Mouse (Mus musculus) brain, adult 2 months (tissue): ENCODE measurements around the gene Evx1.
A peak's percentile ranks its signal among the peaks of the same experiment; 100 is the strongest.

Source experiments
- DNase-seq: peaks from one replicate; pipeline ENCODE4 v3.0.0; 2011; ENCODE audit warnings: low read depth, low spot score

Gene Evx1

DNA sequence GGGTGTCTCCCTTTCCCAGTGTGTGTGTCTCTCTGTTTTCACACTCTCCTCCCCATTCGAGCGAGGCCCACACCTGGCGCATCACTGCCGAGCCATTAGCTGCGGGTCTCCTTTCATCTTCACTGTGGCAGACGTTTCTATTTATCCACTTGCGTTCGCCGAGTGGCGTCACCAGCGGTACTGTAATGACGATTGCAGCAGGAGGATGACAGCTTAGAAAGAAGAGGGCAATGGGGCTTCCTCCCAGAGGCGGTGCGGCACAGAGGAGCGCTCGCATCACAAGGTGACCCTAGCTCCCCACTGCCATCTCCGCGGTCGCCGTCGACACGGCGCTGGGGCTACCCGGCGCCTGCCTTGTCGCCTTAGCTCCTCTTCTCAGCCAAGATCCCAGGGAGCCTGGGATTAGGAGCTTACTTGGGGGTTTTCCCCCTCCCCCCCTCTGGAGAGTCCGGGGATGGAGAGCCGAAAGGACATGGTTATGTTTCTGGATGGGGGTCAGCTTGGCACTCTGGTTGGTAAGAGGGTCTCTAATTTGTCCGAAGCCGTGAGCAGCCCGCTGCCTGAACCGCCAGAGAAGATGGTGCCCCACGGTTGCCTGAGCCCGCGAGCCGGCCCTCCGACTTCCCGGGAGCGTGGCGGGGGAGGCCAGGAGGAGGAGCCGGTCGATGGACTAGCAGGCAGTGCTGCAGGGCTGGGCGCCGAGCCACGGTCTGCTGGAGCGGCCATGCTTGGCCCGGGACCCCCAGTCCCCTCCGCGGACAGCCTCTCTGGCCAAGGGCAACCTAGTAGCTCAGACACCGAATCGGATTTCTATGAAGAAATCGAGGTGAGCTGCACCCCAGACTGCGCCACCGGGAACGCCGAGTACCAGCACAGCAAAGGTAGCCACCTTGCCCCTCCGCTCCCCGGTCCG is at the start of gene Evx1:
TSS of gene Evx1 (plus strand) at position 108 of the 913 bp plus-strand sequence.
- no peak for DNase-seq

DNA sequence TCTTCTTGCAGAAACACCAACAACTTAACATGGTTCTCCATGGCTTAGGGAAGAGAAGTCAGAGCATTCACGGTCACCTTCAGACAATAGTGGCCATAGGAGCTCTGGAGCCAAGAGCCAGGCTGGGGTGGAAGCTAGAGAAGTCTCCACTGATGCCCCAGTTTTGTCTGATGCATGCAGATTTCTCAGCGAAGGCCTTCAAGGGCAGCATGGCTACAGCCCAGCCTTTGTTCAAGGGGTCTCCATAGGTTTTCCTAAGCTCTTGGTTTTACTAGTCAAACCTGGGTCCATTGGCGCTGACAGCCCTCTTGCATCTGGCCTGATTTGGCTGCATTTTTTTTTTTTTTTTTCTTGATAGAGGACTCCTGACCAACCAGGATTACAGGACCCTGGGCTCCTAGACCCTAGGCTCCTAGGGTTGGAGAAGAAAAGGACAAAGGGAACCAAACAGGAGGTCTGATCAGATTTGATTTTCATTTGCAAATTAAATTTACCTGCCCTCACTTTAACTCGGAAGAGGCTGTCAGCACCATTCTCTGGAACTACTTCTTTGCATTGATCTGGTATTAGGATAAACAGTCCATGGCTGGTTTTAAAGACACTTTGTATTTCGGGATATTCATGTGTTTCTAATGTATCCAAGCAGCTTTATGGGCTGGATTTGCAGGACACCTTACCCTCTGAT is 49.0 kb upstream of the Evx1 start:
- DNase-seq = no peak

DNA sequence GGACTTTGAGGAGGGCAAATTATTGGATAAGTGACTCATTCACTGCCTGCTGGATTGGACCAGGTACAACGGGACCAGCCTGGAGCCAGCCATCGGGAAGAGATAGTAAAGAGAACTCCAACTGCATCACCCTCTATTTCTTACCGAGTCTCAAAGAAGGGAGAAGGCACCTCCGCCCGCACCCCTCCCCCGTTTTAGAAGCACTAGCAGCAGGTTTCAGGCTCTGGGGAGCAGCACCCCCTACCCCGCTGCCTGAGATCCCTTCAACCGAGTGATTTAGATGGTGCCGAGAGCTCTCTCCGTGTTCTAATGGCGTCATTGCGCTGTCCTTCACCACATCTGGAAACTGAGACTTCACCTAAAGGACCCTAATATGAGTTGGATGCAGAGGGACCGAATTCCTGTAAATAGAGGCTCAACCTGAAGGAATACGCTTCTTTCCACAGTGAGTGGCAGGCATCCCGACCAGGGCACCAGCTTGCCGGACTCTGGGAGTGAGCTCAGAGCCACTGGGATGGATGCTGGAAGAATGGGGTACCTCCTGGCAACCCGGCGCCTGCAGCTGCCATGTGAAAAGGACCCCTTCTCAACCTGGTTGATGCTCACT is 47.9 kb upstream of the Evx1 start:
- DNase-seq = no peak

DNA sequence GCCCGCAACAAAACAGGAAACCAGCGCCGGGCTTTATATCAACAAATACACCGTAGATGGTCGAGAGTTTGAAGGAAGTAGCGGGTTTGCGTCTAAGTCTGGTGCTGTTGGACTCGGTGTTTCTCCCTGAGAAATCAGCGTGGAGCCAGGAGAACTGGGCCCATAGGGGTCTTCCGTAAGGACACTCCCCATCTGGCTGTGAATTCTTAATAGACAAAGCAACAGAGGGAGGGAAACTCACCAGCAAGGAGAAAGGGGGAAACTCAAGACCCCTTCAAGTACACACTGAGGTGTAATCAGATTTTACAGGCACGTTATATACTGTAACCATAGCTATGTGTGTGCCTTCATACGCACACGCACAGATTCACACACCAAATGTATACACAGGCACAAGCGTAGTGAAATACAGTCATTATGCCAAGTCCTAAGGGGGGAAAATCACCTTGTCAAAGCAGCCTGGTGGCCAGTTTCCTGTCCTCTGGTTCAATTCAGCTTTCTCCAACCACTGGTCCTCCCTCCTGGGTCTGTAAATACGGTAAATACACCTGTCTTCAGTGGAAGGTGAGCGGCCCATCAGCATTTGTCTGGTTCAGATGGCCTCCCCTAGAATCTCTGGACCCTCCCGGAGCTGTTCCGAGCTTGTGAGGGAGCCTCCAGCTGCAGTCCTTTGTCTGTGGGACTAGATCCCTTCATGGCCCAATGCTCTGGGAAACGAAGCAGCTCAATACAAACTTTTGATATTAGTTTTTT is 47.2 kb upstream of the Evx1 start:
- DNase-seq = no peak

DNA sequence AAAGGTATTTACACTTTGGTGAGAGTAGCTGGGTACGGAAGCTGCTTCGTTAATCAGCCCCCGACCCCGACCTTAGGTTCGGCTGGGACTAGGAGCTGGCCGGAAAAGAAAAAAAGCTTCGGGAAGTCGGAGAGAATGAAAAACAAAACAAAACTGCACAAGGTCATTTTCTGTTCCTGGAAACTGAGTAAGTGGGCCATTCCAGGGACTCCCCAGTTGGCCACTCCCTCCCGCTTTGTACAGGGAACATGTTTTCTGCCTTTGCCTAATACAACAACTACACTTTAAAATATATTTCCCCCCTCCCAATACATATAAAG is 46.7 kb upstream of the Evx1 start:
- no peak for DNase-seq

DNA sequence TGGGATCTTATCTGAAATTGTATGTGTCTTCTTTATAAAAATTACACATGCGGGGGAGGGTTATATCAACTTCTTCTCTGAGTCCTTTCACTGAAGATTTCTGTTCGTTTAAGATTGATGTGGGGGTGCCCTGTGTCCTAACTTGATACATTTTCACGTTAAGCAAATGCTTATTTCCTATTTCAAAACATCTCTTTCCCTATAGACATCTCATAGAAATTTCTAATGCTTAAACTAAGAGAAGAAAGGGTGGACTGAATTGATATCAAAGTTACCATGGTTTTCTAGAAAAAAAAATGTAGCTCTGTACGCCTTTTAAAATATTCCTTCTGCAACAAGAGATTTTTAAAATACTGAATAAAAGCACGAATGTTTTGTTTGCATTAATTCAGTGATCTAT is 46.1 kb upstream of the Evx1 start:
- DNase-seq = no peak

DNA sequence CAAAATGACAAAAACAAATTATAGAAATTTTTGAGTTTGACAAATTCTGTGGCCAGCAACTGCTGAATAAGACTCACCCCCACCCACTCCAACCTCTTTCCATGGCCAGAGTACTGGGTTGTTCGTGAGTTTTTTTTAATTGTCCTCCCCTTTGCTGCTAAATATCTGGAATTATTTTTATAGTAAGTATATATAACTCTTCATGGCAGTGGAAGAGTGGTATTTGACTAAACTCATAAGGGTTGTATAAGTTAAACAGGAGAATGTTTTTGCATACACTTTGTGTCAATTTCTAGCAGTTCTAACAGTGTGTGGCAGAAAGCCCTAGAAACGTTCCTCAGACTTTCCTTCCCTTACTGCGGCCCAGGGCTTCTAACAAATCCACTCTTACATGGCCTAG is 45.6 kb upstream of the Evx1 start:
- no peak for DNase-seq

DNA sequence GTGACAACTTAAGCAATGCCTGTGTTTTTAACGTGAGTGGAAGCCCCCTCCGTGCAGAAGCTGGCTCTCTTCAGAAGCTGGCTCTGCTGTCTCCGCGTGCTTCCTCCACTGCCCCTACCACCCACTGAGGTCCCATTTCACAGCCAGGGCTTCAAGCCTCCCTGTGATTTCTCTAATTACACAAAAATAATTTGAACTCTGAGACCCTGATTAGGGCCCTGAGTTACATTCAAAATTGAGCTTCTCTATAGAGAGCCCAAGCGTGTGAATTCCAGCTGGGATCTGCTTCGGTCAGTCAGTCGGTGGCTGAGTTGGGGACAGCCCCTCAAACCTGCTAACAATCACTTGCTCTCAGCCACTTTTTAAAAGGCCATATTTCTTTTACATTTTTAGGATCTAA is 45.0 kb upstream of the Evx1 start:
- no peak for DNase-seq

DNA sequence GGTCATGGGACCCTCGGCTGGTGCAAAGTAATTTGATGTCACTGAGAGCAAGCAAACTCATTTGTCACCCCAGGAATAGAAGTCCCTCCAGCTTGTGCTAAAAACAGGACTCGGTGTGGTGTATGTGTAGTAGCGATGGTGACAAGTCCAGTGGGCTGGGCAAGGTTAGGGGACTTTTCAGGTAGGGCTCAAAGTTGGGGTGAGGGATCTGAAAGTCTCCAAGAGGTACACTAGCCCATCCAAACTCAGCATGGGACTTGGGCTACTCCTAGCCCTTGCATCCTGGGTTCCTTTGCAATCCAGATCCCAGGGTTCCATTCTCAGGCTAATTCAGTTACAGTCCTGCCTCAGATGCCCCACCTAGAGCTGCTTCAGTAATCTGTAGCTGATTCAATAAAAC is 44.5 kb upstream of the Evx1 start:
- DNase-seq = no peak

DNA sequence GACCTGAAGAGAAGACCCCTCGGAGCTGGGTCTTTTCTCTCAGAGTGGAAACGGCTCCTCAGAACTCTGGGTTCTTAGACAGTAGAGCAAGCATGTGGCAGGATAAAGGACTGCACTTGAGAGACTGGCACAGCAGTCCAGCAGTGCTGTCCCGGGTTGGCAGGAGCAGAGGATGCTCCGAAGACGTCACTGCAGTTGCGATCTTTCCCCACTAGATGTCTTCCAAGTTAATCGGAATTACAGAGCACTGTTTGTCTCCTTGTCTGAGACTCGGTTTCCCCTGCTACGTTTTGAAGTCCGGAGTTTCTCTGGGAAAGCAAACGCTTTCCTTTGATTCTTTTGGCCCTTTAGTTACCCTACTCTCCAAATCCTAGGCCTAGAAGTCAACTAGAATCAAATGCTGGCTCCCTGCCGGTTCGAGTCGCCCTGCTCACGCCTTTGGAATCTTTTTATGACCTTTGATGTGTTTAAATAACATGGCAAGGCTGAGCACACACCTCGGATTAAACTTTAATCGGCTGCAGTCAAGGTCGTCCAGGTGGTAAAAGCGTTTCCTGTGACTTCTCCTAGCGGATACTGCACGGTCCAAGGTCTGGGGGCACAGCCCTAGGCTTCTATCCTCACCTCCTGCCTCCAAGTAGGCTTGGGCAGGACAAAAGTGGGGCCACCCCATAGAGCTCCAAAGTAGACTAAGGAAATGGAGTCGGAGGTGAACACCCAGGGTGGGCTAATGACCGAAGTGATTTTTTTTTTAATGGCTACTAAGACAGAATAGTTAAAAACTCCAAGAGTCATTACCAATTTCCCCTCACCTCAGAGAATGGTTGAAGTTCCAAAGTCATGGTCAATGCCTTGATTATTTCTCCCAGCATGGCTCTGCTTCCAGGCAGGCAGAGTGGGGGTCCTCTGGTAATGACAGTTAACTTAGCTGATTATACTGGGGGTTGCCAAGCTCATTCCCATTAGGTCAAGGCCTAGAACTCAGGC is 42.5 kb upstream of the Evx1 start:
- DNase-seq = peak; percentile 73

DNA sequence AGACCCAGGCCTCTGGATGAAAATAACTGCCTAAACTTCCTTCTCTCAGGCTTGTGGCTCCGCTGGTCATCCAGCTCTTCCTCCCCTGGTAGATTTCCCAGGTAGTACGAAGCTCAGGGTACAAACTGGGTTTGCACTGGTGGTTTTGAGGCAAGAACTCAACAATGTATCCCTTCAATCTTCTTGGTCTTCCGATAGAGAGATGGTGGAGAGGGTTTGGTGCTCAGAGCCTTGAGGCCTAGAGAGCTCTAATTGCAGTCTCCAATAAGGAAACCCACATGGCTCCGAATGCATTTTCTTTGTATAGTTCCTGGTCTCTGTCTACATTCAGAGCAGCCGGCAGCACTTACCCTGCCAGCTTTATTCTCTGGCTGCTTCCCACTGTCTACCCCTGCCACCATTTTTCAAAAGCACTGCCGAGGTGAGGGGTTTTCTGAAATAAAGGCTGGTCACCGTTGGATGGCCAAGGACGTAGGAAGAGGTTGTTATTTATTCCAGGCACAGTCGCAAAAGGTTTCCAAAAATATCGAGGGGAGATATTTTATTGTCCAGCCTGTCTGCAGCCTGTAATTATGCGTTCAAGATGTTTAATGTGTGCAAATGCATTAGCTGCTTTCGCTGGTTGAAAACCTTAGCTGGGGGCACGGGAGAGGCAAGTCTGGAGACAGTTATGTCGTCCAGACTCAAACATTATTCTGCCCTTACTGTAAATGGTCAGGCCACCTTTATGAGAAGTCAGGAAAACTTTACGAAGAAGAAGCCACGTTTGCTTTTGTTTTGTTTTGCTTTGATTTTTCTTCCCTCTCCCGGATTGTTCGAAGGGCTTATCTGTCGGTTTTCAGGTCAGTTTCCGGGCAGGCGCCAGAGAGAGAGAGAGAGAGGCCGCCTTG is 40.3 kb upstream of the Evx1 start:
- DNase-seq = no peak

DNA sequence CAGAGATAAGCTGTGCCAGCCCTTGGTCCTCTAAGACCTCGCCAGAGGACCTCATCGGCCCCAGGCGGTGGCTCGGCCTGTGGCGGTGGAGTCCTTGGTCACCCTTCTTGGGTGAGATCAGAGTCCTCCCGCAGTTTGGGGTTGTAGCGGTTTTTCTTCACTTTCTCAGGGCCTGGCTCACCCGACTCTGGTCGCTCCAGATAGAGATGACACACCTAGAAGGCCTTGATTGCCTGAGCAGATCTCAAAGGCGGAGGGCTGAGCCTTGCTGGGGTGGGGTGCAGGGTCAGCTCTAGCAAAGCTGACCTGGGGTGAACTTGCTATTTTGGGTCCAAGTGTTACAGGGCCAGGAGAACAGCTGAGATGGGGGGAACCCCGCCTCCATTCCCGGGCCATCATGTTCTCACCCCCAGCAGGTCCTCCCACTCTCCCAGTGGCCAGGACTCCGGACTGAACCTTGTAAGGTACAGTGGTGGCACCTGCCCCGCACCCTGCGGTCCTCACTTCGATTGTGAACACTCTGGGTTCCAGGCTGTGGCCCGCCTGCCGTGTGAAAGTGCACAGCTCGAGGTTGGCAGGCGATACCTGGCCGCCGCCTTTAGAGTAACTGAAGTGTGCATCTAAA is 39.5 kb upstream of the Evx1 start:
- DNase-seq = no peak

DNA sequence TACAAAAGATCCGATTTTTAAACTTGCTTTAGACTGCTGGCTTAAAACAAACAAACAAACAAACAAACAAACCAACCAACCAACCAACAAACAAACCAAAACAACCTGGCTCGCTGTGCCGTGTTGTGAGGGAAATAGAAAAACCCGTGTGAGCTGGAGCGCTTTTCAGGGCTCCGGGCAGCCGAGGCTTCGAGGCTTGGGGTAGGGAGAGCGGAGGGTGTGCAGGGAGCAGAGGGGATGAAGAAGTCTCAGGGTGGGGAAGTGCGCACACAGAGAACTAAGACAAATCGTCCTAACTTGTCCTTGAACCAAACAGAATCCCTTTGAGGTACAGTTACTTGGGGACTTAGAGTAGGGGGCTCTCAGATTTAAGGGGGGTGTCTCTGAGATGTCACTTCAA is 38.7 kb upstream of the Evx1 start:
- DNase-seq = no peak

DNA sequence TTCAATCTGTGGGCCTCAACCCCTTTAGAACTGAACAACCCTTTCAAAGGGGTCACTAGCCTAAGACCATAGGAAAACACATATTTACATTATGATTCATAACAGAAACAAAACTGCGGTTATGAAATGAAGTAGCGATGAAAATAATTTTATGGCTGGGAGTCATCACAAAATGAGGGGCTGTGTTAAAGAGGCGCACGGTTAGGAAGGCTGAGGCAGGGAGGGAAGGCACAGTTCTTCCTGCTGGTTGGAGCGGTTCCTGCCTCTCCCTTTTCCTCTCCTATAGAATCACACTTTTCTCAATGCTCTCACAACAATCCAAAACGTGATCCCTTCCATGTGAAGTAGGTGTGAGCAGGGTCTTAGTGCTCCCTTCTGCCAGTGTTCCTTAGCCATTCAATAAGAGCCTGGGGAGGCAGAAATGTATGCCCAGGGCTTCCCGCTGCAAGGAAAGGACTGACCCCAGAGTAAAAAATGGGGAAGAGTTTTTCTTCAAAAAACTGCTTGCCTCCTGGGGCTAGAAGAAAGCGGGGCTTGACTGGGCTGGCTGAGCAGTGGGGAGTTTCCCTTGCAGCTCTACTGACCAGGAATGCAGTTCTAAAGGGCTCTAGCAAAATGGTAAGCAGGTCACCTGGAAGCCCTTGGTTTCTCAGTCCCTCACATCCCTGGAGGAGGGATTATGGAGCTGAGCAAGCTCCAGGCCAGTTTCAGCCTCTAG is 37.6 kb upstream of the Evx1 start:
- no peak for DNase-seq

DNA sequence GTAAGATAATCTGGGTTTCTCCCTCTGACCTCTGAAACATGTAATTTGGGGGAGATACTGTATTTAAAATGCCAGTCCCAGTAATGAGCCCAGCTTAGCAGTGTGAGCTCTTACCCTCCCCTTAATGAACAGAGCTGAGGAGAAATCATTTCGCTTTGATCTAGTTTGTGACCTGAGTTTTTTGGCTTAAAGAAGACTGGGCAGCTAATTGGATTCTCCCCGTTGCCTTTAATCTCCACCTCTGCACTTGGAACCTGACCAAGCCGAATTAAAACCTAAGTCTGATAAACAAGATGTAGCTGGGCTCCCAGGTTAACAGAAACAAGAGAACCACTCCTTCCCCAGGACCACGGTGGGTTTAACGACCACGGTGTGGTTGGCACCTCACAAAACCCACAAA is 36.9 kb upstream of the Evx1 start:
- DNase-seq = no peak

DNA sequence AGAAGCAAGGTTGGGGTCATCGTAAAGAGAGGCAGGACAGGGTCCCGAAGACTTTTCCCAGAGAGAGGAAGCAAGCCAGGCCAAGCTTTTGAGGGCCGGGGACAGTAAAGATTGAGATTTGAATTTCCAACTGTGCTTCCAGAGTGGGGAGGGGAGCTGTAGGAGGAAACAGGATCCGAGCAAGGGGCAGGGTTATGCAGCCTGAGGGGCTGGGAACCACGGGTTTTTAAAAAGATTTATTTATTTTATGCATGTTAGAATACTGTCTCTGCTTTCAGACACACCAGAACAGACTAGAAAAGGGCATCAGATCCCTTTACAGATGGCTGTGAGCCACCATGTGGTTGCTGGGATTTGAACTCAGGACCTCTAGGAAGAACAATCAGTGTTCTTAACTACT is 36.4 kb upstream of the Evx1 start:
- no peak for DNase-seq

DNA sequence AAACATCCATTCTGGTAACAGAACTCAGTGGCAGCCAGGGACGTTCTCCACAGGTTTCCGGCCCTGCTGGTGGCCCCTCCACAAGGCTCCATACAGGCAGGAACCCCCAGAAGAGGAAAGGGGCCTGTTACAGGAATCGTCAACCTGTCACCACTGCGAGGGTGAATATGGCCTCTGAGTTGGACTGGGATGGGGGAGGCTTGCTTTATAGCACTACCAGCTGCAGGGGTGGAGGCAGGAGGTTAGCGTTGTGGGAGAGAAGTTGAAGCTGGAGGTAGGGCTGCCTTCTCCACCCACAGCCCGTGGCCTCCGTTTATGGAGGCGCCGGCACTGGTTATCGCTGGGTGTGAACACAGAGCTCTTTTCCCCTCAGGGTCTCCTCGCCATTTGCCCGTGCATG is 32.2 kb upstream of the Evx1 start:
- DNase-seq = no peak

DNA sequence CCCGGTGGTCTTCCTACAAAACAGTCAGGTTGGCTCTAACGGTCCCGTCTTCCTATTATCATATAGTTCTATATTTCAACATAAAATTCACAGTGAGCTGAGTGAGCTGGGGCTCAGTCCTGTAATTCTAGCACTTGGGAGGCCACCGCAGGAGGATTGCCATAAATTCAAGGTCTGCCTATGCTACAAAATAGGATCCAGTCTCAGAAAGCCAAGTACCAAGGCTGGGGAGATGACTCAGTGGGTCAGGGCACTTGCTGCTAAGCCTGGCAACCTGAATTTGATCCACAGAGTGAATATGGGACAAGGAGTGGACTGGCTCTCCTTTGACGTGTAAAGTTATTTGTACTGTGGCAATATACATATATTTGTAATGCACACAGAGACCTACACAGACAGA is 29.4 kb upstream of the Evx1 start:
- DNase-seq = no peak

DNA sequence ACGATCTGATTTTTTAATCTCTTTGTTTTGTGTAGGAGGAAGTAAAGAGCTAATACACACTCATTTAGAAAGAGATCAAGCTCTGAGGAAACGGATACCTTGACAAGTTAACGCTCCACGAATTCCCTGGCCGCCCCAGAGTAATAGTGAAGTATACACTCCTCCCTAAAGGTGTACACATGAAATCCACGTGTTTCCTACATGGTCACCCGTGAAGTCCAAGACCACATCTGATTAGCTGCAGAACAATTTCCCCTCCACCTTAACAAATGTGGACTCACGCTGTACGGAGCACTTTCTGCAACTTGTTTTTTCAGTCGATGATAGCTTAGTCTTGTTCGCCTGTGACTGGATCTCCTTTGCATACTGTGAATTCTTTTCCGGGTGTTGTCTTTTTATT is 23.1 kb upstream of the Evx1 start:
- DNase-seq = no peak
